ENCODE assay signal across 18 mouse cellular contexts in the genomic region with DNA sequence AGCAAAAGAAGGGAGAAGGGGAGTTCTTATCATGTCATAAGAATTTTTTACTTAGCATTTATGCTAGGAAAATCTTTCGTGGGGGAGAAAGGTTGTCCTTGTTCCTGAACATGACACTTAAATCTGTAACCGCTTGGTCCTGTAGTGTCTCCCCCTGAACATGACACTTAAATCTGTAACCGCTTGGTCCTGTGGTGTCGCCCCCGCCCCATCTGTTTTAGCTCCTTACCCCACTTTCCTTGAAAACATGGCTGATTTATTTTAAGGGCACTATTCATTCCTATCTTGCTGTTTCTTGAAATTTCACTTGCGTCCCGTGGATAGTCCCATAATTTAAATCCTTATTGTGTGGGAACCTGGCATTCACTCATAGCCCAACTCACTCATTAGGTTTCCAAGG.
"Had no signal": no experiment of that assay in that cellular context is flagged by ENCODE, and none has a peak within 500 bp of the region (broad histone marks: within the 10 kb centered on the region; RNA-seq: fewer than 3 reads in every experiment).

No protein-coding gene starts in this region.

- H3K9me3 ChIP-seq: midbrain, embryonic 10.5 days; midbrain, embryonic 12.5 days; neural tube, embryonic 13.5 days; neural tube, embryonic 15.5 days had no signal

- ATAC-seq: midbrain, embryonic 16.5 days had no signal

- H3K4me1 ChIP-seq: midbrain, embryonic 10.5 days; midbrain, embryonic 12.5 days; neural tube, embryonic 13.5 days; neural tube, embryonic 15.5 days had no signal

- H3K9ac ChIP-seq: lung, embryonic 14.5 days; midbrain, embryonic 12.5 days; neural tube, embryonic 13.5 days; neural tube, embryonic 15.5 days had no signal

- DNase-seq: lung, adult 18-20 months; lung, embryonic 14.5 days; lung, postnatal 10 days; lung, postnatal 4 days; midbrain, embryonic 14.5 days; retina, postnatal 1 day; right cerebral cortex, postnatal 25 days; right cerebral cortex, postnatal 4 days; spleen, adult 18-20 months; thymus, adult 2 months; thymus, postnatal 25 days; thymus, postnatal 4 days had no signal

- H3K4me3 ChIP-seq: midbrain, embryonic 10.5 days; midbrain, embryonic 12.5 days; myocyte; neural tube, embryonic 13.5 days; neural tube, embryonic 15.5 days had no signal

- H3K27me3 ChIP-seq: midbrain, embryonic 12.5 days; neural tube, embryonic 13.5 days; neural tube, embryonic 15.5 days had no signal

- H3K27ac ChIP-seq: midbrain, embryonic 10.5 days; midbrain, embryonic 12.5 days; neural tube, embryonic 13.5 days; neural tube, embryonic 15.5 days had no signal

- H3K4me2 ChIP-seq: lung, embryonic 14.5 days; midbrain, embryonic 12.5 days; neural tube, embryonic 13.5 days; neural tube, embryonic 15.5 days had no signal

- H3K36me3 ChIP-seq: midbrain, embryonic 10.5 days; midbrain, embryonic 12.5 days; neural tube, embryonic 13.5 days; neural tube, embryonic 15.5 days had no signal
